Mouse (Mus musculus) heart, embryonic 16.5 days (tissue): ENCODE data around the gene Kcnk16. TPM values are rescaled to one million over a fixed set of nuclear protein-coding genes. Genes with fewer than 3 reads are reported as not detected.

Experiments
- polyA plus RNA-seq: library from polyadenylated mRNA; unstranded; fragments of >200 nt; fragmentation: Nextera tagmentation; extraction: Ambion mirVana; gene quantifications from 2 replicates; pipeline ENCODE4 v1.2.1, GENCODE M21; 2015

Gene Kcnk16
- polyA plus RNA-seq, 1 experiment from 2014 or later: not detected

Other genes with a start within 250 kb of the Kcnk16 start
- gene Saysd1, start 130.7 kb downstream of the Kcnk16 start, polyA plus RNA-seq: 9.1 and 9.3 TPM in 2 replicates
- 3.9 and 4.1 TPM in 2 replicates for gene Kcnk5, start 87.4 kb downstream of the Kcnk16 start, polyA plus RNA-seq
- gene Nudt13, start 25.5 kb upstream of the Kcnk16 start, polyA plus RNA-seq: 15.4 and 15.6 TPM in 2 replicates
- 34.9 and 35.8 TPM in 2 replicates for gene Ecd, start 78.9 kb upstream of the Kcnk16 start, polyA plus RNA-seq
- 26.3 TPM in 2 replicates for gene Fam149b, start 79.0 kb upstream of the Kcnk16 start, polyA plus RNA-seq
- 101 and 126 TPM in 2 replicates for gene Dnajc9, start 119.7 kb upstream of the Kcnk16 start, polyA plus RNA-seq
- gene Mrps16, start 124.4 kb upstream of the Kcnk16 start, polyA plus RNA-seq: 93.5 and 93.8 TPM in 2 replicates
- gene Cfap70, start 183.0 kb upstream of the Kcnk16 start, polyA plus RNA-seq: 0.45 and 0.61 TPM in 2 replicates
- 45.8 and 51.5 TPM in 2 replicates for gene Anxa7, start 210.9 kb upstream of the Kcnk16 start, polyA plus RNA-seq
- 0.25 and 0.60 TPM in 2 replicates for gene Mss51, start 227.7 kb upstream of the Kcnk16 start, polyA plus RNA-seq